ENCODE assay signal across 13 mouse cellular contexts in the genomic region with DNA sequence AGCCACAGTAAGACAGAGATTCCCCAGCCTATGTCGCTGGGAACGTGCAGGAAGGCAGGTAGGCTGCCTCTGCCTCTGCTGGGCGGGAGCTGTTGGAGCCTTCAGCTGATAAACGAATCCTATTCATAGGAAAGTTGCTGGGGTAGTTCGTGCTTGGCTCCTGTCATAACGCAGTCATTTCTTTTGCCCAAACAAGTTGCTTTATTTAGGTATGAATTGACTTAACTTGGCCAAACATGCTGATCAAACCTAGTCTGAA. TPM values are rescaled to one million over a fixed set of nuclear protein-coding genes. Genes with fewer than 3 reads are reported as not detected.
A peak's percentile ranks its signal among the peaks of the same experiment; 100 is the strongest.
DNase-seq lines count a peak whose midpoint lies in the region; ATAC-seq and TF ChIP-seq lines count a peak whose summit lies in the region.
"Had no signal": no experiment of that assay in that cellular context is flagged by ENCODE, and none has a peak within 500 bp of the region (broad histone marks: within the 10 kb centered on the region; RNA-seq: fewer than 3 reads in every experiment).

No protein-coding gene starts in this region.

- TF ChIP-seq CTCF in kidney, postnatal 0 days (IDR thresholded peaks at IDR 0.05; ENCODE audit: low read depth), result no peak
- TF ChIP-seq CTCF in kidney, adult 2 months (conservative IDR thresholded peaks at IDR 0.05; ENCODE audit: insufficient read depth, insufficient read length, low read depth, low read length), result no peak

- TF ChIP-seq POLR2A in kidney, adult 2 months (IDR thresholded peaks at IDR 0.05; ENCODE audit: low read depth, low read length), result no peak

- peak overlapping the region; percentile 65 for H3K4me2 ChIP-seq in heart, embryonic 12.5 days
- H3K4me2 ChIP-seq in kidney, postnatal 0 days (ENCODE audit: low read length), result no peak overlapping the region
- peak overlapping the region; percentile 46 for H3K4me2 ChIP-seq in stomach, embryonic 16.5 days (ENCODE audit: low read depth, low read length)
- H3K4me2 ChIP-seq in midbrain, embryonic 14.5 days (ENCODE audit: low read length), result no peak overlapping the region

- peak overlapping the region; percentile 37 for H3K4me3 ChIP-seq in heart, embryonic 12.5 days
- H3K4me3 ChIP-seq in kidney, postnatal 0 days (replicated peaks; ENCODE audit: low read depth, low read length), result no peak overlapping the region
- no peak overlapping the region for H3K4me3 ChIP-seq in kidney, adult 2 months (ENCODE audit: insufficient read depth, low read depth, low read length)
- H3K4me3 ChIP-seq in stomach, embryonic 16.5 days (replicated peaks; ENCODE audit: low read length), result peak overlapping the region; percentile 28; the same call in 1 of the 2 replicates
- H3K4me3 ChIP-seq in midbrain, embryonic 14.5 days (replicated peaks; ENCODE audit: low read depth, low read length), result no peak overlapping the region

- peak overlapping the region; percentile 49; the same call in 1 of the 2 replicates for H3K9ac ChIP-seq in heart, embryonic 12.5 days
- H3K9ac ChIP-seq in kidney, postnatal 0 days (ENCODE audit: low read depth, low read length), result 0 out of 2 replicates have a peak overlapping the region, but pooled peaks have one; percentile 10
- H3K9ac ChIP-seq in stomach, embryonic 16.5 days (ENCODE audit: low read length), result peak overlapping the region; percentile 24
- no peak overlapping the region for H3K9ac ChIP-seq in midbrain, embryonic 14.5 days (replicated peaks; ENCODE audit: low read length)

- no peaks in the 10 kb centered on the region for H3K9me3 ChIP-seq in heart, embryonic 12.5 days (replicated peaks)
- no peaks in the 10 kb centered on the region for H3K9me3 ChIP-seq in kidney, postnatal 0 days (replicated peaks; ENCODE audit: low read length)
- no peaks in the 10 kb centered on the region for H3K9me3 ChIP-seq in stomach, embryonic 16.5 days (replicated peaks; ENCODE audit: control insufficient read depth, low read length)
- no peaks in the 10 kb centered on the region for H3K9me3 ChIP-seq in midbrain, embryonic 14.5 days (ENCODE audit: control insufficient read depth, low read length)

- no peaks in the 10 kb centered on the region for H3K36me3 ChIP-seq in heart, embryonic 12.5 days
- H3K36me3 ChIP-seq in kidney, postnatal 0 days (ENCODE audit: insufficient read depth, low read length), result no peaks in the 10 kb centered on the region
- H3K36me3 ChIP-seq in kidney, adult 2 months (ENCODE audit: control insufficient read depth, insufficient read depth, low read length), result no peaks in the 10 kb centered on the region
- no peaks in the 10 kb centered on the region for H3K36me3 ChIP-seq in stomach, embryonic 16.5 days (ENCODE audit: control insufficient read depth, insufficient read depth, low read length)
- no peaks in the 10 kb centered on the region for H3K36me3 ChIP-seq in midbrain, embryonic 14.5 days (ENCODE audit: control insufficient read depth, insufficient read depth, low read length)

- H3K4me1 ChIP-seq in heart, embryonic 12.5 days (replicated peaks), result peaks cover 22% of the 10 kb centered on the region
- H3K4me1 ChIP-seq in kidney, postnatal 0 days (replicated peaks; ENCODE audit: insufficient read depth, low read length), result no peaks in the 10 kb centered on the region
- no peaks in the 10 kb centered on the region for H3K4me1 ChIP-seq in kidney, adult 2 months (ENCODE audit: control insufficient read depth, insufficient read depth, low read length)
- H3K4me1 ChIP-seq in stomach, embryonic 16.5 days (ENCODE audit: control insufficient read depth, insufficient read depth, low read length), result 0 out of 2 replicates have a peak, but pooled peaks cover 3% of the 10 kb centered on the region
- no peaks in the 10 kb centered on the region for H3K4me1 ChIP-seq in midbrain, embryonic 14.5 days (ENCODE audit: control insufficient read depth, insufficient read depth, low read length)

- DNase-seq in heart, postnatal 4 days, result no peak
- no peak for DNase-seq in kidney, postnatal 0 days (ENCODE audit: low spot score)
- no peak for DNase-seq in kidney, adult 2 months
- DNase-seq in urinary bladder, postnatal 14 days (ENCODE audit: low spot score), result peak; percentile 12
- DNase-seq in urinary bladder, postnatal 4 days (ENCODE audit: low spot score in 2 of 2), result no peak
- no peak for DNase-seq in midbrain, embryonic 14.5 days
- DNase-seq: cerebellum, adult 11 months; kidney, adult 11 months; layer of hippocampus, adult 9-11 months; lung, postnatal 36 days had no signal

- WGBS in heart, embryonic 12.5 days, result 12% methylated on average over 6 of the region's 6 CpGs
- WGBS in kidney, postnatal 0 days, result 33% methylated on average over 6 of the region's 6 CpGs
- WGBS in kidney, adult 2 months, result 52% methylated on average over 6 of the region's 6 CpGs
- WGBS in stomach, embryonic 16.5 days, result 22% methylated on average over 6 of the region's 6 CpGs
- WGBS in midbrain, embryonic 14.5 days, result 28% methylated on average over 6 of the region's 6 CpGs

- ATAC-seq in heart, embryonic 12.5 days (ENCODE audit: insufficient number of reproducible peaks, low FRiP score), result no peak
- no peak for ATAC-seq in kidney, postnatal 0 days (replicated peaks; ENCODE audit: low FRiP score, low read depth)
- peak; percentile 61; the same call in 1 of the 2 replicates for ATAC-seq in stomach, embryonic 16.5 days (ENCODE audit: insufficient read depth, low FRiP score)
- ATAC-seq in midbrain, embryonic 14.5 days (ENCODE audit: low FRiP score, low TSS enrichment), result no peak
- ATAC-seq: activated CD4-positive, CD25-positive, alpha-beta regulatory T cell, adult 4 months had no signal

- H3K27me3 ChIP-seq in heart, embryonic 12.5 days (replicated peaks), result peaks cover 6% of the 10 kb centered on the region; the same call in 1 of the 2 replicates
- no peaks in the 10 kb centered on the region for H3K27me3 ChIP-seq in kidney, postnatal 0 days (ENCODE audit: insufficient read depth, low read length)
- H3K27me3 ChIP-seq in kidney, adult 2 months (replicated peaks; ENCODE audit: control insufficient read depth, insufficient read depth, low read length), result no peaks in the 10 kb centered on the region
- H3K27me3 ChIP-seq in stomach, embryonic 16.5 days (ENCODE audit: control insufficient read depth, insufficient read depth, low read length), result no peaks in the 10 kb centered on the region
- H3K27me3 ChIP-seq in midbrain, embryonic 14.5 days (ENCODE audit: control insufficient read depth, insufficient read depth, low read length), result no peaks in the 10 kb centered on the region

- H3K27ac ChIP-seq in heart, embryonic 12.5 days (ENCODE audit: poor library complexity, severe bottlenecking), result no peak overlapping the region
- no peak overlapping the region for H3K27ac ChIP-seq in kidney, postnatal 0 days
- H3K27ac ChIP-seq in kidney, adult 2 months (ENCODE audit: insufficient read depth, low read depth, low read length), result no peak overlapping the region
- peak overlapping the region; percentile 89 for H3K27ac ChIP-seq in stomach, embryonic 16.5 days (ENCODE audit: low read length)
- no peak overlapping the region for H3K27ac ChIP-seq in midbrain, embryonic 14.5 days (replicated peaks; ENCODE audit: low read depth, low read length)

RNA-seq across cellular contexts. Expression of a gene that starts 21.2 kb away (rescaled TPM):
- polyA plus RNA-seq in heart, embryonic 12.5 days (2016; fragmentation: Nextera tagmentation; extraction: Ambion mirVana), result 91.8 and 95.9 TPM in 2 replicates
- total RNA-seq in heart, postnatal 4 days (2021), result 10 to 100 TPM; 71.1 to 77.9 TPM
- polyA plus RNA-seq in kidney, postnatal 0 days (2015; fragmentation: Nextera tagmentation; extraction: Ambion mirVana), result 91.9 and 97.4 TPM in 2 replicates
- 29.6 and 37.8 TPM in 2 replicates for polyA plus RNA-seq in kidney, adult 2 months (2012; rRNA removed)
- polyA plus RNA-seq in stomach, embryonic 16.5 days (2015; fragmentation: Nextera tagmentation; extraction: Ambion mirVana), result 109 and 115 TPM in 2 replicates
- 211 and 242 TPM in 2 replicates for polyA plus RNA-seq in midbrain, embryonic 14.5 days (2014; fragmentation: Nextera tagmentation; extraction: Ambion mirVana)

RNA-seq across cellular contexts. Expression of a gene that starts 42.5 kb away (rescaled TPM):
- 16.5 and 18.6 TPM in 2 replicates for polyA plus RNA-seq in heart, embryonic 12.5 days (2016; fragmentation: Nextera tagmentation; extraction: Ambion mirVana)
- total RNA-seq in heart, postnatal 4 days (2021), result 100 to 1,000 TPM; 112 to 115 TPM
- polyA plus RNA-seq in kidney, postnatal 0 days (2015; fragmentation: Nextera tagmentation; extraction: Ambion mirVana), result 9.4 and 9.5 TPM in 2 replicates
- polyA plus RNA-seq in kidney, adult 2 months (2012; rRNA removed), result 35.8 and 38.8 TPM in 2 replicates
- 12.4 and 12.9 TPM in 2 replicates for polyA plus RNA-seq in stomach, embryonic 16.5 days (2015; fragmentation: Nextera tagmentation; extraction: Ambion mirVana)
- 24.5 and 25.1 TPM in 2 replicates for polyA plus RNA-seq in midbrain, embryonic 14.5 days (2014; fragmentation: Nextera tagmentation; extraction: Ambion mirVana)

Comparison
In these comparisons a context has a peak if more than half of its experiments do, and no peak if none do; other contexts are left out.
1. H3K4me2 ChIP-seq: peak in heart, embryonic 12.5 days (single experiment) and stomach, embryonic 16.5 days (single experiment); none in kidney, postnatal 0 days (single experiment) and midbrain, embryonic 14.5 days (single experiment).
2. H3K4me3 ChIP-seq: peak in heart, embryonic 12.5 days (single experiment) and stomach, embryonic 16.5 days (single experiment); none in kidney, postnatal 0 days (single experiment), kidney, adult 2 months (single experiment) and midbrain, embryonic 14.5 days (single experiment).